Mouse (Mus musculus) heart, embryonic 14.5 days (tissue): ENCODE measurements around the gene Mmachc. TPM values are rescaled to one million over a fixed set of nuclear protein-coding genes. Genes with fewer than 3 reads are reported as not detected.
"Not testable (repeated sequence)": the region's sequence is repeated elsewhere in the genome, so short reads cannot be mapped to it uniquely, and the experiment has no call there.

Experiments used
- ATAC-seq: fragments of 200-750 bp; cut with Nextera tagmentation; 2 replicates; pipeline ENCODE4 v1.8.0; 2017; ENCODE audit warnings: low read depth, moderate TSS enrichment; ENCODE audit not compliant: insufficient number of reproducible peaks, insufficient read depth, low FRiP score
- H3K27ac ChIP-seq, 2 experiments: fragments of 200-500 bp in 1 of 2; fragments of 300-500 bp in 1 of 2; sonication (generic) in 1 of 2; replicated peaks in 1 of 2; 2 replicates each; pipeline ENCODE4 v1.5.1; 2012 to 2014; ENCODE audit warnings: low read depth in 2 of 2, low read length in 2 of 2, control low read depth in 1 of 2, mild to moderate bottlenecking in 1 of 2, mixed read lengths in 1 of 2; ENCODE audit not compliant: control insufficient read depth in 1 of 2, insufficient read depth in 1 of 2
- H3K27me3 ChIP-seq: fragments of 300-500 bp; sonication (generic); 2 replicates; pipeline ENCODE4 v1.6.1; 2014; ENCODE audit warnings: mild to moderate bottlenecking, low read length, control low read depth; ENCODE audit not compliant: control insufficient read depth, insufficient read depth
- H3K36me3 ChIP-seq: fragments of 300-500 bp; sonication (generic); 2 replicates; pipeline ENCODE4 v1.6.1; 2014; ENCODE audit warnings: mild to moderate bottlenecking, control low read depth, low read length, mixed read lengths; ENCODE audit not compliant: control insufficient read depth, insufficient read depth
- H3K4me1 ChIP-seq, 2 experiments: fragments of 200-500 bp in 1 of 2; fragments of 300-500 bp in 1 of 2; sonication (generic) in 1 of 2; 2 replicates each; pipeline ENCODE4 v1.6.1; 2012 to 2014; ENCODE audit warnings: low read length in 2 of 2, control low read depth in 1 of 2, mixed read lengths in 1 of 2; ENCODE audit not compliant: control insufficient read depth in 2 of 2, insufficient read depth in 2 of 2
- H3K4me2 ChIP-seq: fragments of 300-500 bp; sonication (generic); 2 replicates; pipeline ENCODE4 v1.6.1; 2014; ENCODE audit warnings: mild to moderate bottlenecking, low read length
- H3K4me3 ChIP-seq, 2 experiments: fragments of 200-500 bp in 1 of 2; fragments of 300-500 bp in 1 of 2; sonication (generic) in 1 of 2; 2 replicates each; pipeline ENCODE4 v1.5.1; 2012 to 2014; ENCODE audit warnings: low read length in 2 of 2, mild to moderate bottlenecking in 2 of 2, control low read depth in 1 of 2, low read depth in 1 of 2, moderate library complexity in 1 of 2; ENCODE audit not compliant: control insufficient read depth in 1 of 2, insufficient read depth in 1 of 2
- H3K9ac ChIP-seq: fragments of 300-500 bp; sonication (generic); 2 replicates; pipeline ENCODE4 v1.6.1; 2014; ENCODE audit warnings: mild to moderate bottlenecking, low read length
- H3K9me3 ChIP-seq: fragments of 300-500 bp; sonication (generic); 2 replicates; pipeline ENCODE4 v1.6.1; 2016; ENCODE audit warnings: low read length, control low read depth; ENCODE audit not compliant: control insufficient read depth
- WGBS: fragments of 180-500 bp; shearing (Covaris S2); extraction: QIAGEN DNeasy Blood & Tissue Kit; methylation state at CpG from one replicate; pipeline ENCODE4 v1.1.7; 2014; 5-methylcytosine and 5-hydroxymethylcytosine counted together
- polyA plus RNA-seq: library from polyadenylated mRNA; unstranded; fragments of >200 nt; fragmentation: Nextera tagmentation; extraction: Ambion mirVana; gene quantifications from 2 replicates; pipeline ENCODE4 v1.2.1, GENCODE M21; 2014

Mmachc gene
- polyA plus RNA-seq, 1 experiment from 2014 or later = 31.9 TPM

- no peak for ATAC-seq
- no peaks in the 10 kb centered on the region for H3K27me3 ChIP-seq
- no peak overlapping the region for H3K4me2 ChIP-seq
- no peak overlapping the region for H3K4me3 ChIP-seq
- WGBS = 87% methylated on average over 2 of the region's 2 CpGs
- no peak overlapping the region for H3K27ac ChIP-seq
- H3K4me1 ChIP-seq = peaks cover 0 to 5% of the 10 kb centered on the region in 2 experiments; a peak in 2 of 4 replicates
- H3K9ac ChIP-seq = no peak overlapping the region
- peaks cover 100% of the 10 kb centered on the region for H3K36me3 ChIP-seq
- no peaks in the 10 kb centered on the region for H3K9me3 ChIP-seq
Measured at GRCm38 (mm10) chr4:116692146-116692545, 16.1 kb downstream of the Mmachc start.

- ATAC-seq = no peak
- Histone ChIP-seq H3K4me3 (no peak overlapping the region), H3K27me3 (no peaks in the 10 kb centered on the region), H3K4me1 (peaks cover 7 to 19% of the 10 kb centered on the region in 2 experiments), H3K36me3 (peaks cover 75% of the 10 kb centered on the region), H3K27ac (no peak overlapping the region), H3K9ac (no peak overlapping the region), H3K4me2 (no peak overlapping the region), H3K9me3 (no peaks in the 10 kb centered on the region)
- WGBS = 89% methylated on average over 4 of the region's 4 CpGs
Measured at GRCm38 (mm10) chr4:116689309-116689876, 18.8 kb downstream of the Mmachc start.

GRCm38 (mm10) chr4:116687041-116687440 is 21.2 kb downstream of the Mmachc start:
- peaks cover 7 to 19% of the 10 kb centered on the region in 2 experiments for H3K4me1 ChIP-seq
- peaks cover 52% of the 10 kb centered on the region for H3K36me3 ChIP-seq
- no peak overlapping the region for H3K27ac ChIP-seq
- WGBS = 31% methylated on average over 1 of the region's 1 CpGs
- peak overlapping the region; percentile 86 for H3K4me2 ChIP-seq
- H3K9me3 ChIP-seq = no peaks in the 10 kb centered on the region
- peak overlapping the region; percentile 66 to 82; a peak in 3 of 4 replicates for H3K4me3 ChIP-seq
- H3K9ac ChIP-seq = peak overlapping the region; percentile 87
- no peaks in the 10 kb centered on the region for H3K27me3 ChIP-seq
- ATAC-seq = no peak

DNA sequence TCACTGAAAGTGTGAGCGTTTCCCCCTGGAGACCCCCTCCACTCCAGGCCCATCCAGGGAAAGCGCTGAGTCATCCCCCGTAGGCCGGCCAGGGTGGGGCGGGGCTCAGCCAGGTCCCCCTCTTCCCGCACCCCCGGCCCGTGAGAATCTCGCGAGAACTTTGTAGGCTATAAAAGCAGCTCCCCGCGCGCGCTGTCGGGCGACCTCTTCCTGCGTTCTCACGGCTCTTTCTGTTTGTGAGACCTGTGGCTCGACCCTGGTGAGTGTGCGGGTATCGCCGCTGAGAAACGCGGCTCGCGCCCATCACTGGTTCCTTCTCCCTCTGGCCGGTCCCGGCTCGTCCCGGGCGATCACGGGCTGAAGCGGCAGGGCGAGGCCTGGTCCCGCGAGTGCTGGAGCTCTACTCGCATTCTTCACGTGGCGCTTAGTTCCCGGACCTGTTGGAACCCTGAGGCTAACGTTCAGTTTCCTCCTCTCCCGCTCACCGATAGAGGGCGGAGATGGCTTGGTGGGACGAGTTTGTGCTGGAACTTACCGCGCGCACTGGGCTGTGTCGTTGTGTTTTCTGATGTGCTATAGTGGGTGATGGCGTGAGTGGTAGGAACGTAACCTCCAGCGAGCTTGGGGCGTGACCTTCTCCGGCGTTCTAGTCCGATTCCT is 22.7 kb downstream of the Mmachc start, which contains the start of gene Prdx1:
Gene Prdx1, plus strand, starts transcription at position 143 of the 660 bp plus-strand sequence.
- peak; percentile 95 for ATAC-seq
- peaks cover 7 to 16% of the 10 kb centered on the region in 2 experiments for H3K4me1 ChIP-seq

DNA sequence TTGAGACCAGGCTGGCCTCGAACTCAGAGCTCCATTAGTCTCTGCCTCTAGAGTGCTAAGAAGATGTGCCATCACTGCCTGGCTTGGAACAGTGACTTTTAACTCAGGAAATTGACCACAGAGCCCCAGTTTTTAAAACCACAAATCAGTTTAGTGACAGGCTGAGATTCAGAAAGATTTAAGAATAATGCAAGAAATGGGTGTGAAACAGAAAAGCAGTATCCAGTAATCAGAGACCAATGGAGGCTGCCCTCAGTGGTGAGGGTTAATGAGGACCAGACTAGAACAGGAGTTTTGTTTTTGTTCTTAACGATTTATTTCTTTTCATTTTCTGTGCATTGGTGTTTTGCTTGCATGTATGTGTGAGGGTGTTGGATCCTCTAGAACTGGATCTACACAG is 23.5 kb downstream of the Mmachc start:
- peaks cover 28% of the 10 kb centered on the region for H3K36me3 ChIP-seq
- WGBS = 69% methylated on average over 2 of the region's 2 CpGs
- no peaks in the 10 kb centered on the region for H3K9me3 ChIP-seq
- ATAC-seq = no peak
- peak overlapping the region; percentile 86 for H3K4me2 ChIP-seq
- H3K27me3 ChIP-seq = no peaks in the 10 kb centered on the region
- peaks cover 7 to 16% of the 10 kb centered on the region in 2 experiments for H3K4me1 ChIP-seq
- H3K4me3 ChIP-seq = peak overlapping the region in 1 of 2 experiments; percentile 66; a peak in 2 of 4 replicates
- peak overlapping the region; percentile 87 for H3K9ac ChIP-seq
- peak overlapping the region; percentile 95 to 97 for H3K27ac ChIP-seq

More for the DNA sequence above, 22.7 kb downstream of the Mmachc start, which contains the start of gene Prdx1:
- H3K4me2 ChIP-seq = peak within 1 kb of the TSS; percentile 86
- H3K36me3 ChIP-seq = peaks cover 37% of the 10 kb centered on the region
- no peaks in the 10 kb centered on the region for H3K27me3 ChIP-seq
- peak within 1 kb of the TSS; percentile 95 to 97 for H3K27ac ChIP-seq
- peak within 1 kb of the TSS; percentile 87 for H3K9ac ChIP-seq
- no peaks in the 10 kb centered on the region for H3K9me3 ChIP-seq
- WGBS = under 1% methylated on average over 56 of the region's 56 CpGs
- peak within 1 kb of the TSS; percentile 66 to 82 for H3K4me3 ChIP-seq

DNA sequence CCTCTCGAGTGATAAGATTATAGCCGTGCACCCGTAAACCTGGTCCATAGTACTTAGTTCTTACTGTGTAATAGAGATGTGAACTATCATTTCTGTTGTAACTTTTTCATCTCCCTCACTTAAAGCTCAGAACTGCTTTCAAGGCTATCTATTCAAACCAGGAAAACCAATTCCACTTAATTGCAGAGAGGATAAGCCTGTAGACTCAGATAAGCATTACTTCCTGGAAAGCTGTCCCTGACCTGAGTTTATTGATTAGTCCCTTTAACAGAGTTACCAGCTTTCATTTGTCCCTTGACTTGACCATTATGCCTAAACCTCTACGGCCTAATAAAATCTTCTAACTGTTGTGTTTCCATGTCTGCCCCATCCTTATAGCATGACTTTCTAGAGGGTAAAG is 24.2 kb downstream of the Mmachc start:
- Histone ChIP-seq H3K27me3 (no peaks in the 10 kb centered on the region), H3K4me1 (peaks cover 7 to 16% of the 10 kb centered on the region in 2 experiments), H3K4me2 (no peak overlapping the region), H3K36me3 (peaks cover 21% of the 10 kb centered on the region), H3K9ac (no peak overlapping the region), H3K27ac (no peak overlapping the region), H3K4me3 (no peak overlapping the region), H3K9me3 (no peaks in the 10 kb centered on the region)
- 68% methylated on average over 4 of the region's 4 CpGs for WGBS
- no peak for ATAC-seq

DNA sequence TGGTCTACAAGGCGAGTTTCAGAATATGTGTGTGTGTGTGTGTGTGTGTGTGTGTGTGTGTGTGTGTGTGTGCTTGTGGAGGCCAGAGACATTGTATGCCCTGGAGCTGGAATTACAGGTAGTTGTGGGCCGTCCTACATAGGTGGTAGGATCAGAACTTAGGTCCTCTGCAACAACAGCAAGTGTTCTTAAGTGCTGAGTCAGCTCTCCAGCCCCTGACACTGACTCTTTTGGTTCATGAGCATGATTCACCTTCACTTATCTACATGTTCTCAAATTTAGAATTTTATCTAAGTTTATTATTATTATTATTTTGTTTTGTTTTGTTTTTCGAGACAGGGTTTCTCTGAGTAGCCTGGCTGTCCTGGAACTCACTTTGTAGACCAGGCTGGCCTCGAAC is 27.7 kb downstream of the Mmachc start:
- H3K9ac ChIP-seq, H3K4me1 ChIP-seq, H3K36me3 ChIP-seq, H3K27ac ChIP-seq, H3K4me3 ChIP-seq, H3K9me3 ChIP-seq, H3K4me2 ChIP-seq, H3K27me3 ChIP-seq, ATAC-seq: not testable (repeated sequence)
- 86% methylated on average over 4 of the region's 4 CpGs for WGBS
